Mouse (Mus musculus) thymus, postnatal 4 days (tissue): ENCODE data around the gene Adam22.
"Not testable (repeated sequence)": the region's sequence is repeated elsewhere in the genome, so short reads cannot be mapped to it uniquely, and the experiment has no call there.

Source experiments
- DNase-seq: peaks from one replicate; pipeline ENCODE4 v3.0.0; 2021

Adam22 gene

DNA sequence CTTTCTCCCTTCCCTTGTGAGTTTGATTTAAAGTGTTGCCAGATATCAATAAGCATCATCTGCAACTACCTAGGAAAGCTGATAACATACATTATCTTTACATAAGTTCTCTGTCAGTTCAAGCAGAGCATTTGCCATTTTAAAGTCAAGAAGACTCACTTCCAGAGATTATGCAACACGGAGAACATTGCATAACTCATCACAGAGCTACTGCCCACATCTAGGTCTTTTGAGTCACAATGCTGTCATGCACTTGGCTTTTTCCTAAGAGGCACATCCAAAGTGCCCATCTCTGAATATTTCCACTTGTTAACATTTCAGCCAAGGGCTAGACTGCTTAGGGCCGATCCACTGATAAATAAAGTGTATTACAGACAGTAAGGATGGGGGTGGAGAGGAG is 55.6 kb downstream of the Adam22 start:
- no peak for DNase-seq

DNA sequence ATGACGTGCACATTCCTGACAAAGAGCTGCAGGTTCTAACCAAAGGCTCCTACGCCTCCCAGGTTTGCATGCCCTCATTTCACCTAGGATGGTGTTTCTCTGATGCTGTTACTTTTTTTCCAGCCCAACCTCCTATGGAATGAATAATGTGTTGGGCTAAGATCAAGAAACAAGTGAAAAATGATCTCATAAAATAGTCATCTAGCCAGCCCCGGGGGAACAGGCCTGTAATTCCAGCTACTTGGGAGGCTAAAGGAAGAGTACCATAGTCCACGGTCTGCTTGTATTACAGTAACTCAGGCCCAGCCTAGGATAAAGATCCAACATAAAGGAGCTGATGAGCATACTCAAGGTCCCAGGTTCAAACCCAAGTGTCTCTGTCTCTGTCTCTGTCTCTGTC is 57.1 kb downstream of the Adam22 start:
- no peak for DNase-seq

DNA sequence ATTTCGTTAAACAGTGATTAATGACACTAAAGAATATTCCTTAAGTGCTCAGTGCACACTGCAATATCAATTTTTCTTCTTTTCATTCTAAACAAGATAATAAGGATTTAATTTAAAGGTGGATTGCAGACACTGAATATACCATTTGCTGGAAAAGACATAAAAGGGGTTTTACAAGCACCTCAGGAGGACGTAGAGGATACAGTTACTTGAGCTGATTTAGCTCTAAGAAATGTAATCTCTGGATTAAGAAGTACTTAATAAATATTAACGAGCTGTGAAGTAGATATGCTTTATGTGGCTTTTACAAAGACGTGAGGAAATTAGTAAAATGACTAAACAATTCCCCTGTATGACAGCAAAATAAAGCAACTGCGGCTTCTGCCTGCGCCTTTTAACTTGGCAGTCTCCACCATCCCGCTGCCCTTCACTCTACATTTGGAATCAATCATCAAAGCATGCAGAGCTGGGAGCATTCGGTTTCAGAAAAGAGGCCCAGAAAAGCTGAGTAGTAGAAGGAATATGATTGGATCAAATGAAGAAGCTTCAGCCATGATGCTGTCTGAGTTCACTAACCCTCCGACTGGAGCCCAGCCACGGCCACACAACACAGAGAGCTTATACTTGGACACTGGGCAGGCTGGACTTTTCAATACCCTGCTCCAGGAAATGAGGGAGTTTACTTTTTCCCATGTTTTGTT is 70.1 kb downstream of the Adam22 start:
- no peak for DNase-seq

DNA sequence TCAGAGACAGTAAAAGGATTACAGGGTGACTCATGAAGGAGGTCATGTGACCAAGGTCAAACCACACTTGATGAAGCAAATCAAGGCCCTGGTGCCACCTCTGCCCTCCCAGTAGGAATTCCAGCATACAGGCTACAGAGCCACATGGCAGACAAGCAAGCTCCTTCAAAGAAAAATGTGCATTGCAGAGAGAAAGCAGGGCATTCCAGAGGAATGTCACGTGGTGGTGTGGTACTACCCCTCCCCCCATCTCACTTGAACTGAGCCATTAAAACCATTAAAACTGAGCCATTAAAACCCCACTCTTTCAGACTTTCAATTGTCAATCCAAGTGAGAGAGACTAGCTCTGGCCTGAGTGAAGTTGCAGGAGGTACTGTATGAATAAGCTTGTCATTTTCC is 74.7 kb downstream of the Adam22 start:
- no peak for DNase-seq

DNA sequence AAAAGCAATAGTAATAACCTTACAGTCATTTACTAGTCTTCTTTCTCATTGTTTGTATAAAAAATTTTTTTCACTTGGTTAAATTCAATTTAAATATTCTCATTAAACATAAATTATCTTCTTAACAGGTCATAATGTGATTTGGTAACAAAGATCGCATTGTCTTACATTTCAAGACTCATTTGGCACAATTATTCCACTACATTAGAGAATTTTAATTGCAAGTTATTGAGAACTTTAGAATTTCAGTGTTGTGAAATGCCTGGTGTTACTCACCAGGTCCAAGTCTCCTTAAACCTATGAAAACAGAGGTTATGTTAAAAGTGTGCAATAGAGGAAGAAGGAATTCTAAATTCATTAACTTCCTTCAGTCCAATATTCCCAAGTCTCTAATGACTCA is 76.5 kb downstream of the Adam22 start:
- no peak for DNase-seq

DNA sequence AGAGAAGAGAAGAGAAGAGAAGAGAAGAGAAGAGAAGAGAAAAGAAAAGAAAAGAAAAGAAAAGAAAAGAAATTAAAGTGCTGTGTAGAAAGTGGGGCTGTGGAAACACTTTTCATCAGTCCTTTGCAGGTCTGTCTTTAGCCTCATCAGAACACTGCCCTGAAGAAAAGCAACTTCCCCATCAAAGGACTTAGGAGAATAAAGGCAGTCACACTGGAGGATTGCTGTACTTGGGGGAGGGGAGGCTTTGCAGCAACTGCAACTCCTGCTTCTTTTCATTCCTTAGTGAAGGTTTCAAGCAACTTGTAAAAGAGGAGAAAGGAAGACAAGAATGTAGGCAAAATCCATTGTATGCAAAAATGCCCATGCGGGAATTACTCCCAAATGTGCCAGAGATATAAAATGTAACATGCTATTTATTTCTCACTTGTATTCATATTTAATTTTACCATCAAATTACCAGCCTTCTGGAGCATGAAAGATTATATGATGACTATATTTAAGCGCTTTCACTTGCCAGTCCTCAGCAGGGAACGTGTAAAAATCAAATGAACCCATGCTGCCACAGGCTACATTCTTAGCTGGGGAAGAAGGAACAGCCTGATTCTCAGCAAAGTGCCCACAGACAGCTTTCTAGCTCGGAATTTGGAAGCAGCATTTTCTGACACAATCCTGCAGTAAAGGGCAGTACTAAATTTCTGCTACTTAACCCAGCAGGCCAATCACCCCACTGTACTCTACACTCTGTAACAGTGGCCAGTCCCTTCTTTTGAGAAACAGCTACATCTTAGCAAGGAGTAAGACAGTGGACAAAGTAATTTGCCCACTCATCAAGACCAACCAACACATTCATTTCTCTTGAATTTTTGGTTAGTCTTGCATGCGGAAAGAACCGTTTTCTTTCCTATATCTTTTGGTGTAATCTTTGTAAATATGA is 78.0 kb downstream of the Adam22 start:
- no peak for DNase-seq

DNA sequence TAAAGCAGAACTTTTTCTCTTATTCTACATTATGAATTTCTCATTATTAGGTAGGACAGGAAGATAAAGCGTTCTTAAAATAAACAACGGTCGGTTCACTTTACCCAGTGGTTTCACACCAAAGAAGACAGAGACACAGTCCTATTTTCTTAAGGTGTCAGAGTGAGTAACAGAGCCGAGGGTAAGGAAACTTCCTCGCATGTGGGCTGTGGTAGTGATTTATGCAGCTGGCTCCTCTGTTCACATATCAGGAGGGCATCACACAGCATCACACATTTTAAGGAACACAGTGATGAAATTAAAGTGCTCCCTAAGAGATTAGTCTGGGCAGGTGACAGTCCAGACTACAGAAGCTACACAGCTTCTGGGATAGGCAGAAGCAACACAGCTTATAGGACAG is 83.8 kb downstream of the Adam22 start:
- no peak for DNase-seq

DNA sequence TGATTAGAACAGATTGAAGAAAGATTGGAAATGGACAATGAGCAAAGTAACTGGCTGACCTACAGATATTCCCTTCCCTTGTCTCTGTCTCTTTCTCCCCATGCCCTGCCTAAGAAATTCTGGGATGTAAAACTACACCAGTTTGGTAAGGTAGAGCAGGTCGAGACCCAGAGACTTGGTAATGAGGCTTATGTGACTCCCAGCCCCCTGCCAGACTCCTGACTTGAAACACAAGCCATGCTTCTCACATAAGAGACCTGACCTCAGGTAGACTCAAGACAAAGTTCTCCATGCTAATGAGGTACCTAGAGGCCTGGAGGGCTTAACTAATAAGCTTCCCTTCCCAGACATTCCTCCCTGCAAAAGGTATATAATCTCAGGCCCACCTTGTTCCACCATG is 91.8 kb downstream of the Adam22 start:
- DNase-seq = no peak

DNA sequence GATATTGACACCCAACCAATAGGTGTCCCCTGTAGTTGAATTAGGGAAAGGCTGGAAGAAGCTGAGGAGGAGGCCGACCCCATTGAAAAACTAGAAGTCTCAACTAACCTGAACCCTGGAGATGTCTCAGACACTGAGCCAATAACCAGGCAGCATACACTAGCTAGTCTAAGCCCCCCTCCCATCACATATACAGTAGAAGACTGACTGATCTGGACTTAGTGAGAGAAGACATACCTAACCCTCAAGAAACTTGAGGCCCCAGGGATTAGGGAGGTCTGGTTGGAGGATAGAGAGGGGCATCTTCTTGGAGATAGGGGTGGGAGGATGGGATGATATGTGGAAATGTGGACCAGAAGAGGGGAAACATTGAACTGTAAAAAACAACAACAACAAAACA is 110.6 kb downstream of the Adam22 start:
- DNase-seq = no peak

DNA sequence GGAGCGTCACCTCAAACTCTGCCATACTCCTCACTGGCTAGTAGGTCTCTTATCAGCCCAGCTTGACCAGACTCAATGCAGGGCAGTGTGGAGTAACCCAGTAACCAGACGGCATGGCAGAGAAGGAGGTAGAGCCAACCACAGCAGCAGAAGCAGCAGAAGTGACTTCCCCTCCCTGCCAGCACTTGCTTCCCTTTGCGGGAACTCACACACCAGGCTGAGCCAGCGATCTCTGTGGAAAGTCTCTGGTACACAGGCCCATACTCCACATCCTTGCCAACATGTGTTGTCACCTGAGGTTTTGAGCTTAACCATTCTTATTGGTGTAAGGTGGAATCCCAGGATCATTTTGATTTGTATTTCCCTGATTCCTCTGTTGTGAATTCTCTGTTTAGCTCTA is 111.5 kb downstream of the Adam22 start:
- DNase-seq = no peak

DNA sequence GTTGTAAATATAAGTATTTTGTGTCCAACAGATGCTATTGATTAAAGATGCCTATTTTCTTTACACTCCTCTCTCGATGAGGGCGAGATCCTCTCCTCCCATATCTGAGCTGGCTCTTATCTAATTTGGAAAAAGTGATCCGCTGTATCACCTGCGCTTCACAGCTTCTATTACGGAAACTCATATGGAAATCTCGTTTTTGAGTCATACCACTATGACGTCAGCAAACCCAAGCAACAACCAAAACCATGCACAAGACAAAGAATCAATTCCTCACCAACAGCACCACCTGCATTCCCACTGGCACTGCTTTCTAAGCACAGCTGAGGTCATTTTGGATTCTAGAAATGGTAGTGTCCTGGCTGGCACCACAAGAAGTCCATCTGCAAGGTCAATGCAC is 123.3 kb downstream of the Adam22 start:
- DNase-seq = no peak

DNA sequence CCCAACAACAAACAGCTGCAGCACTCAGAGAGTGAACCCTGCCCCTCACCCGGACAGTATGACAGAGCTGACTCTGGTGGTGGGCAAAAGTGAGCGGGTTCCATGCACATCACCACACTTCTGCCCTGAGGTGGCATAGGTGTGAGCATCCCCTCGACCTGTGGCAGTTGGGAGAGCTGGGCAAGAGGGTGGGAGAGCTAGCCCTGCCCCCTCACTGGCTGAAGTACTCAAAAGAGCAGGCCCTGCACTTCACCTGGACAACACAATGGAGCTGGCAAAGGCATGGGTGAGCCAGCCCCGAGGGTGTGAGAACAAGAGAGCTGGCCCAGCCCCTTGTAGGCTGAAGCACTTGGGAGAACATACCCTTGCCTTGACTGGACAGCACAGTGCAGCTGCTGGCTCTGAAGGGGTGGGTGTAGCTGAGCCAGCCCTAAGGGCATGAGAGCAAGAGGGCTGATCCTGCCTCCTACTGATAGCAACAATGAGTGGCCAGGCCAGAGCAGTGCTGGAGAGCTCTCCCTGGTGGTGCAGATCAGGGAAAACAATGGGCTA is 124.8 kb downstream of the Adam22 start:
- DNase-seq = no peak

DNA sequence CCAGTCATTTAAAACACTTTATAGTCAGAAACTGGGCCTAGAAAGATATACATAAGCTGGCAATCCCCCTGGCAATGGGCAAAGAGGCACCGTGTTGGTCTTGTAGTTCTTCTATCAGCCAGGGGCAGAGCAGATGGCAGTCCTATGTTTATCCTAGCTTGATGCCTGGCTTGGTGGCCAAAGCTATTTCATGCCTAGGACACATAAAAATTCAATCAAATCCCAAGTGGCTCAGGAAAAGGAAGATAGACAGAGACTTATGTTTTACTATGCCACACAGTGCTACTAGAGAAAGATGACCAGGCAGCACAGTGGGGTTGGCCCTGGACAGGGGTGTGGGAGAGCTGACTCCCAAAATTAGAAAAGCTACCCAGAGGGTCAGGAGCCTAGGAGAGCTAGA is 125.3 kb downstream of the Adam22 start:
- no peak for DNase-seq

DNA sequence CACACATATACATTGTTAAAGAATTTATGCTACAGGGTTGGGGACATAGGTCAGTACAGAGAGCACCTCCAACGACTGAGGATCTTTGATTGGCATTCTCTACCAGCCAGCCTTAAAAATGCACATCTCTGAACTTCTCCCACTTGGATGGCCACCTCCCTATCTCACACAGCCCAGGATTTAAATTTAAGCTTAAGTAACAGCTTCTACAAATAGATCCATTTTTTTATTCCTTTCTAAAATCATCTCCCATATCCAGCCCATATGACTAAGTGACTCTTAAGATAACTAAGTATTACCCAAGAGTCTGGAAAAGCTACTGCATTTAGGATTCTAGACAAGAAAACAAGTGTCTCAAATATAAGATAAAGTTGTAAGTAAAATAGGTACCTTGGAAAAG is 140.9 kb downstream of the Adam22 start:
- no peak for DNase-seq

DNA sequence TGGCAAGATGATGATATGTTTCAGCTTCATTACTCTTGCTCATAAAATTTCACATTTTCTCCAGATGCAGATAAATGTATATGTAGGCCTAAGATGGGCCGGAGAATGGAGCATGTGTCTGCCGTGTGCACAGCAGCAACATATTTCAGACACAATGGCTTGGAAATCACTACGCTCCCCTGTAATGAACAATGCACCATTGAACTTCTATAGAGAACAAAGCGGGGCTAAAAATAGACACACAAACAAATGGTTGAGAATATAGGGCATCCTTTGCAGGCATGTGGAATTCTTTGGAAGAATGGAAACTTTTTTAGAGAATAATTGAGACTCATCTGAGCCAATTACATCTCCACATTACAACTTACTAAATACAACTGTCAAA is 143.6 kb downstream of the Adam22 start:
- DNase-seq = no peak

DNA sequence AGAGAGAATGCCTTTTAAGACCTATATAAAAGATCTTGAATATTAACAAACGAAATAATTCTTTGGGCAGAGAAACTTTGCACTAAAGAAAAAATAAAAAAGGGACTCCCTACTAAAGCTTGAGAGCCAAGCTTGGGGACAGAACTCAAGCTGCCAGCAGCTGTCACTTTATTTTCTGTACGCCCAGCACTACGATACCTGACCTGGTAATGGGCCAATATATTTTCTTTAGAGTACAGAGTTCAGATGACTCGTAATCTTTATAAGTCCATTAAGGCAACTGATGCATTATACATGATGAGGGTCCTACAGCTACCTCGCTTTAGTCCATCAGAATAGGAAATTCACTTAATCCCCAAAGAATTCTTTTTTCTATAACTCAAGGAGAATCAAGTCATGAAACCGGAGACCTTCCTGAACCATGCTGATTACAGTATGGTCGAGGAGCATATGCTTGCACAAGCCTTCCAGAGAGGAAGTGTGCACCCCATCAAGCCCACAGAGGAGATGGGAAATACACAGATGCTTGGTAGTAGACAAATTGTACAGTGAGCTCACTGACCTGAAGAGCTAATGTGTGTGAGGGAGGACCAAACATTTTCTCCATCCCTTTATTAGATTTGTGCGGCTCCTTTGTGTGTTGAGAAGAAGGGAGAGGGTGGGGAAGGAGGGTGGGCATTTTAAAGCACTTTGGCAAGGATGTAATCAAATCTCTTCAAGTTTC is 144.2 kb downstream of the Adam22 start:
- no peak for DNase-seq

DNA sequence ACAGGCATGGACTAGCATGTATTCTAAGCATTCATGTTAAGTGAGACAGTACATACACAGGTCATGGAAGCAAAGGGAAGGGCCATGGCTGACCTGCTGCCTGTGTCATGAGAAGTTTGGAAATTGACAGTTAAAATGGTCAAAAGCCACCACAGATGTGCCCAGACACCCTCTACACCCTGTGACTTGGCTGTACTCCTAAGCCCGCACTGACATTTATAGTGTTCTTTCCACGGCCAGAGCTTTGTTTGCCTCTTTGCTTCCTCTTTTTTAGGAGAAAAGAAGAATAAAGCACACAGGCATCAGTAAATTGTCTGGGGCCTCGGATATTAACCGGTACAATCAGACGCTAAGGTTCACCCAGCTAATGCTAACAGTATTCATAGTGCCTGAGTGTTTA is 146.3 kb downstream of the Adam22 start:
- no peak for DNase-seq

DNA sequence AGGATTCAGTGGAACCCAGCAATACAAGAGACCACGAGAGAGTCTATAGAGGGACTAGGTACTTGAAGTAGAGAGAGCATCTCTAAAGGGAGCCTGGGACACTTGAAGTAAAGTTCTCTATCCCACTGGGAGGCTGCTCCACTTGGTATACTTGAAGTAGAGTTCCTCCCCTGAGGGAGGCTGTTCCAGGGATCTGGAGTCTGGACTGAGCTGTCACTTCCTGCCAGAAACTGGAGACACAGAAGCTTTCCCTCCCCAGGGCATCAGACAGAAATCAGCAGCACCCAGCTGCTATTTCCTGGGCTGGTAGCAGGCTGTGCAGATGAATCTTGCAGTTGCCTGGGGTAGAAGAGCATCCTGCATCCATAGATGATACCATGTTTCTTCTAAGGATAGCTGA is 152.1 kb downstream of the Adam22 start:
- no peak for DNase-seq

DNA sequence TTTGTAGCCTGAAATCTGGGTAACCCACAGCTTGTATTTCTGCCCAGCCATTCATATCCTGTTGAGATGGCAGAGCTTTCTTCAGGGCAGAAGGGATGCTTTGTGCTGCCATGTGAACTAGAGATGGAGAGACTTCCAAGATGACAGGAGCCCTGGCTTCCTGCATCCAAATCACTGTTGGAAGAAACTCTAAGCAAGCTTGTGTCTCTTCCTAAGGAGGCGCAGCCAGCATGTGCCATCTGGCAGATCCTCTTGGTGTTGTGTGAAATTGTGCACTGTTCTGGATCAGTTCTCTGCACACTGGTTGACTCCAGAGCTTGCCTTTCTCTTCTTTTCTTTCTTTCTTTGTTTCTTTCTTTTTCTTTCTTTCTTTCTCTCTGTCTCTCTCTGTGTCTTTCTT is 183.0 kb downstream of the Adam22 start:
- not testable (repeated sequence) for DNase-seq

DNA sequence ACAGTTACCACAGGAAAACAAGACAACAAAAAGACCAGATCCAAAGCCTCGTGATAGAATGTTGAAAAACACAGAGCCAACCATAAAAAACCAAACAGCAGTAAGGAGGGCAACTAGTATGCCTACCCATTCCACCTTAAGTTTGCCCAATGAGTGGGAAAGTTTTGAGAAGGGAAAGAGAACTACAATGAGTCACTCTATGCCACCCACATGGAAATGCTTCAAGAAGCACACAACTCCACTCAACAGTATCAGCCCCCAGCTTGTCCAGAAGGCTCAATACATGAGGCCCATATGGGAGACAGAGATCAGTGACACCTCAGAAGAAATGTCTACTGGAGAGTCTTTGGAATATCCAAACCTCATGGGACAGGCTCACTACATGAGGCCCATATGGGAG is 187.3 kb downstream of the Adam22 start:
- DNase-seq = no peak

DNA sequence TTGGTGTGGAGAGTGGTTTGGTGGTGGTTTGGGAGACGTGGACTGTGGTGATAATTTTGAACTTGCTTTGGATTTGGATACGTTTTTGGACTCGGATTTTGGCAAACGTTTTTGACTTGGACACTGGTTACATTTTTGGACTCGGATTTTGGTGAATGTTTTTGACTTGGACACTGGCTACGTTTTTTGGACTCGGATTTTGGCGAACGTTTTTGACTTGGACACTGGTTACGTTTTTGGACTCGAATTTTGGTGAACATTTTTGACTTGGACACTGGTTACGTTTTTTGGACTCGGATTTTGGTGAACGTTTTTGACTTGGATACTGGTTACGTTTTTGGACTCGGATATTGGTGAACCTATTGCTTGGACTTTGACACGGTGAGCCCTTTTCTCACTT is 189.8 kb downstream of the Adam22 start:
- DNase-seq = no peak

DNA sequence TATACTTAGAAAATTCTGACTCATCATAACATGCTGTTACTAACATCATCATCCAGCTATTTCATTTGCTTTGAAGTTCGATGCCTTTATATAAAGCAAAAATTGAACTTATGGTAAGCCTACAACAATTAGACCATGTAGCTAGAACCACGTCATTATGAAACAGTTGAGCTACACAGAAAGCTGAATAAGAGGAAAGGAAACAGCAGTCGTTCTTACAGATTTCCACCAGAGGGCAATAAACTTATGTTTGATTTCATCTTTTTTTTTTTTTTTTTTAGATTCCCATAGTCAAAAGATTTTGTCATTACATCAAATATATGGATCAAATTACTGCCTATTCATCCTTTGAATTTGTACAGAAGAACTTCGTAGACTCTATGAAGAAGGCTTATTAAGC is 203.2 kb downstream of the Adam22 start:
- no peak for DNase-seq

DNA sequence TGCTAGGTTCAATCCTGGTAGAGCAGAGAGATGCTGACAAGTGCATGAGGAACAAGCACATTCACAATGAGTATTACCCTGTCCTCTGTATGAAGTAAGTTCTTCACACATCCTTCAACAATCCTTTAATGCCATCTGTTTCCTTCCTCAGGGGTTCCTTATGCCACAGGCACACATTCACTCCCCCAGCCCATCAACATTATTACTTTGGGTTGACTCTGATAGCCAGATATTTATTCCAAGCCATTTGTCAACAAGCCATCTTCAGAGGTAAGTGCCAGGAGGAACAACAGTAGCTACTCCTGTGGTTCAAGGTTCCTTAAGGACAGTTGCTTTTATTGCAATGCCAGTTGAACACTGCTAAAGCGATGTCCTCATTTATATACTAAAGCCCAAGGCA is 216.3 kb downstream of the Adam22 start:
- DNase-seq = no peak

DNA sequence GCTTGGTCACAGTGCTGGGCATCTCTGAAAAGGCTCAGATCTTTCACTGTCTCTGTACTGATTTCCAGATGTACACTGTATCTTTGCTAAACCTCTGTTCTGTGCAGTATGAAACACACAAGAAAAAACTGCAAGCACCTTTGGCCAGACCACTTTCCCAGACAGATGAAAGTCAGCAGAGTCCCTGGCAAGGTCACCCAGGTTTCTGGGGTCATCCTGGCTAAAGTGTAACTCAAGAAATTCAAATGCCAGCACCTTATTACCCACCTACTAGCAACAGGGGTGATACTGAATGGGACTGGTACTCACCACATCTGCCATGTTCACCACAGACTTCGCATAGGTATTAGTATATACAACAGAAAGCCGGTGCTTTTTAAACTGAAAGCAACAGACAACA is 221.8 kb downstream of the Adam22 start:
- no peak for DNase-seq
